Mouse (Mus musculus) forebrain, embryonic 11.5 days (tissue): Measurements from ENCODE around the gene Pla1a. TPM values are rescaled to one million over a fixed set of nuclear protein-coding genes. Genes with fewer than 3 reads are reported as not detected.

Experiments used
- ATAC-seq: fragments of 200-750 bp; cut with Nextera tagmentation; replicated peaks from 2 replicates; pipeline ENCODE4 v1.8.0; 2017; ENCODE audit warnings: moderate TSS enrichment; ENCODE audit not compliant: low FRiP score
- DNase-seq: peaks from one replicate; pipeline ENCODE4 v3.0.0-alpha.2; 2017; ENCODE audit warnings: low spot score
- H3K27ac ChIP-seq: fragments of 300-500 bp; sonication (generic); 2 replicates; pipeline ENCODE4 v1.5.1; 2014; ENCODE audit warnings: low read depth, low read length
- H3K27me3 ChIP-seq: fragments of 300-500 bp; sonication (generic); 2 replicates; pipeline ENCODE4 v1.6.1; 2014; ENCODE audit warnings: mild to moderate bottlenecking, low read length, mixed read lengths; ENCODE audit not compliant: control insufficient read depth, insufficient read depth
- H3K36me3 ChIP-seq: fragments of 300-500 bp; sonication (generic); 2 replicates; pipeline ENCODE4 v1.6.1; 2014; ENCODE audit warnings: mild to moderate bottlenecking, low read length, moderate library complexity, mixed read lengths; ENCODE audit not compliant: control insufficient read depth, insufficient read depth
- H3K4me1 ChIP-seq: fragments of 300-500 bp; sonication (generic); replicated peaks from 2 replicates; pipeline ENCODE4 v1.6.1; 2014; ENCODE audit warnings: low read length, mixed read lengths; ENCODE audit not compliant: control insufficient read depth, insufficient read depth
- H3K4me2 ChIP-seq: fragments of 300-500 bp; sonication (generic); 2 replicates; pipeline ENCODE4 v1.6.1; 2014; ENCODE audit warnings: low read depth, mild to moderate bottlenecking, low read length, moderate library complexity, mixed read lengths; ENCODE audit not compliant: severe bottlenecking
- H3K4me3 ChIP-seq: fragments of 300-500 bp; sonication (generic); 2 replicates; pipeline ENCODE4 v1.5.1; 2014; ENCODE audit warnings: low read depth, low read length
- H3K9ac ChIP-seq: fragments of 300-500 bp; sonication (generic); 2 replicates; pipeline ENCODE4 v1.6.1; 2014; ENCODE audit warnings: low read length
- H3K9me3 ChIP-seq: fragments of 300-500 bp; sonication (generic); 2 replicates; pipeline ENCODE4 v1.6.1; 2016; ENCODE audit warnings: low read length, mixed read lengths; ENCODE audit not compliant: control insufficient read depth
- WGBS: fragments of 180-500 bp; shearing (Covaris S2); extraction: QIAGEN DNeasy Blood & Tissue Kit; methylation state at CpG from one replicate; pipeline ENCODE4 v1.1.7; 2014; 5-methylcytosine and 5-hydroxymethylcytosine counted together
- polyA plus RNA-seq: library from polyadenylated mRNA; unstranded; fragments of >200 nt; fragmentation: Nextera tagmentation; extraction: Ambion mirVana; gene quantifications from 2 replicates; pipeline ENCODE4 v1.2.1, GENCODE M21; 2014

Pla1a gene
- polyA plus RNA-seq, 1 experiment from 2014 or later = 0.15 TPM

DNA sequence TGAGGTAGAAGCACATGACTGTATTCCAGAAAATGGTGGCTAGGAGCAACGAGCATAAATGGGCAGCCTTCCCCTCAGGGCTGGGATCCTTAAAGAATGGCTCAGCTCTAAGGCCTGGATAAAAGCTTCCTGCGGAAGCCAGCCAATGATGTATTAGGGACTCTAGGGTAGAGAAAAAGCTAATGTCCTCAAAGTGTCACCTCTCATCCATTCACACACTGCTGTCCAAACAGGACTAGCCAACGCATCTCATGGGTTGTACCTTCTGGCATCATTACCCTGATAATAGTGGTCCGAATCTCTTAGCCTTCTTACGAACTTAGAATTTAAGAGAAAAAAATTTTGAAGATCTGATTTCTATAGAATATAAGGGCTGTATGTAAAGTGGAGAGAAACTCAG, 30.4 kb upstream of the Pla1a start:
- DNase-seq (no peak), ATAC-seq (no peak)
- H3K4me2 ChIP-seq = no peak overlapping the region
- H3K27ac ChIP-seq = no peak overlapping the region
- H3K9ac ChIP-seq = no peak overlapping the region
- no peaks in the 10 kb centered on the region for H3K27me3 ChIP-seq
- 88% methylated on average over 5 of the region's 5 CpGs for whole genome bisulfite sequencing
- no peaks in the 10 kb centered on the region for H3K4me1 ChIP-seq
- H3K36me3 ChIP-seq = no peaks in the 10 kb centered on the region
- H3K4me3 ChIP-seq = no peak overlapping the region
- H3K9me3 ChIP-seq = no peaks in the 10 kb centered on the region

DNA sequence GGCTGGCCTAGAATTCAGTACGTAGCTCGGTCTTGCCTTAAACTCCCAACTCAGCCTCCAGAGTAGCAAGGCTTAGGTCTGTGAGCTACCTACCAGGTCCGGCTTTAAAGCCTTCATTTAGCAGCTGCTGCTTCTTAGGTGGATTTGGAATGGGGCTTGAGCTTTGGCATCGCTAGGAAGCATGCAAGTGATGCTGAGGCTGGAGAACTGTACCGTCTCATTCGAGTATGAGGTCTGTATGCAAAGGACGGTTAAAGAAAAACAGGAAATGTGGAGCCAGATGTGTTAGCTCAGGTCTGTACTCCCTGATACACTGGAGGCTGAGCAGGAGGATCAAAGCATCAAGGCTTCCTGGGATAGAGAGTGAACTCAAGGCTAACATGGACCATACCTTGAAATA, 29.2 kb upstream of the Pla1a start:
- H3K27ac ChIP-seq = no peak overlapping the region
- H3K4me2 ChIP-seq = no peak overlapping the region
- no peaks in the 10 kb centered on the region for H3K27me3 ChIP-seq
- H3K4me1 ChIP-seq = no peaks in the 10 kb centered on the region
- no peak for DNase-seq
- no peak overlapping the region for H3K9ac ChIP-seq
- no peak for ATAC-seq
- H3K36me3 ChIP-seq = no peaks in the 10 kb centered on the region
- no peak overlapping the region for H3K4me3 ChIP-seq
- no peaks in the 10 kb centered on the region for H3K9me3 ChIP-seq
- 88% methylated on average over 7 of the region's 7 CpGs for WGBS

DNA sequence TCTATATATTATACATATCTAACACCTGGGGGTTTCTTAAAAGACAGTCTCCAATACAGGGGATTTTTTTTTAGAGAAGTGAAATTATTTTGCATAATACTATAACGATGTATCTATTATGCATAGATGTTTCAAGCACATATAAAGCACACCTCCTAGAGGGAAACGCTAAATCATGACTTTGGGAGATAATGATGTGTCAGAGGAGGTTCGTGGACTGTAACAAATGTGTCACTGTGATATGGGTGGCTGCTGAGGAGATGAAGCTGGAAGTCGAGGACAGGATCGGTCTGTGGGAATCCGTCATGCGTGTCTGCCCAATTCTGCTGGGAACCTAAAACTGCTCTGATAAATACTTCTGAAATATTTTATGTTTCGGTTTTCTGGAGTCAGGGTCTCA, 28.8 kb upstream of the Pla1a start:
- H3K4me2 ChIP-seq = no peak overlapping the region
- no peak overlapping the region for H3K27ac ChIP-seq
- DNase-seq (no peak), ATAC-seq (no peak)
- no peaks in the 10 kb centered on the region for H3K9me3 ChIP-seq
- no peaks in the 10 kb centered on the region for H3K27me3 ChIP-seq
- H3K4me3 ChIP-seq = no peak overlapping the region
- H3K9ac ChIP-seq = no peak overlapping the region
- no peaks in the 10 kb centered on the region for H3K4me1 ChIP-seq
- no peaks in the 10 kb centered on the region for H3K36me3 ChIP-seq
- 86% methylated on average over 8 of the region's 8 CpGs for WGBS

DNA sequence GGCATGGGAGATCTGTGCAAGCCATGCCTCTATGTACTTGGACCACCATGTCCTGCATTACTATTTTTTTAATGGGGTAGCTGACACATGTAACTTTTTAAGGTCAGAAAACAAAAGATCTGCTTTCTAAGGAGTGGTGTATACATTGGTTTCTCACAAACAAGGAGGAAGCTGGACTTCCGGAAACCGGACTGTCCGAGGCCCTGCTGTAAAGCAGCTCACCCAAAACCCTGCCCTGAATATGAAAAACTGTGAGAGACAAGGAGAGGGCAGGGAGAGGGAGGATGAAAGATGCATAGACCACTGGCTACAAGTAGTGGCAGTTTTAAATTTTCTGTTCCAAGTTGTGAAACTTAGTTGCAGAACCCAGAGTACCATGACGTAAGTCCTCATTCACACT, 27.0 kb upstream of the Pla1a start:
- no peak overlapping the region for H3K4me3 ChIP-seq
- no peaks in the 10 kb centered on the region for H3K36me3 ChIP-seq
- H3K27ac ChIP-seq = no peak overlapping the region
- H3K9ac ChIP-seq = no peak overlapping the region
- H3K4me1 ChIP-seq = no peaks in the 10 kb centered on the region
- WGBS = 94% methylated on average over 4 of the region's 4 CpGs
- no peak for ATAC-seq
- no peaks in the 10 kb centered on the region for H3K27me3 ChIP-seq
- no peak for DNase-seq
- no peak overlapping the region for H3K4me2 ChIP-seq
- no peaks in the 10 kb centered on the region for H3K9me3 ChIP-seq

DNA sequence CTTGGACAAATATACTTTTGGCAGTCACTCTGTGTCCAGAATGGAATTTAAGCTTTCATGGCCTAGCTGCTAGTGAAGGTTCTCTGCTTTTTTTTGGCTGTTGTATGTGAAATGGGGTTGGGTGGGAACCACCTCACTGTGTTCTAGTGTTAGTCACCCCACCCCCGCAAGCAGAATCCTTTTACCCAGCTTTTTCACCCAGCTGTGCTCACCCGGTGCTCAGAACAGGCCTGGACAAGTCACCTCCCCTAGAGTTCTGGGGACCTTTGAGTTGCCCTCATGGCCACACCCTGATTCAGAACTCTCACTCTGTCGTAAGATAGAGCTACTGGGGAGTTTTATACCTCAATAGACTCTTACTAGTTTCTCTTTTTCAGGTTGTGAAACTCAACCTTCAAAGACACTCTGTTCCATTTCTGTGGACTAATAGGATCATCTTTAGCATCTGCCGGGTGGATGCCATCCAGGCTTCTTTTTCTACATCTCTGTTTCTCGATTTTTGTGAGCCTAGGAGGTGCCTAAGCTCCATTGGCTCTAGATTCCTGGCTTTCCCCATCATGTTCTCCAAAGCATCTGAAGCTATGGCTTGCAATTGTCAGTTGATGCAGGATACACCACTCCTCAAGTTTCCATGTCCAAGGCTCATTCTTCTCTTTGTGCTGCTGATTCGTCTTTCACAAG, 25.8 kb upstream of the Pla1a start:
- Histone ChIP-seq H3K4me3 (no peak overlapping the region), H3K9me3 (no peaks in the 10 kb centered on the region), H3K27ac (no peak overlapping the region), H3K4me1 (no peaks in the 10 kb centered on the region), H3K9ac (no peak overlapping the region), H3K4me2 (no peak overlapping the region), H3K27me3 (no peaks in the 10 kb centered on the region), H3K36me3 (no peaks in the 10 kb centered on the region)
- WGBS = 77% methylated on average over 6 of the region's 6 CpGs
- no peak for DNase-seq
- no peak for ATAC-seq

DNA sequence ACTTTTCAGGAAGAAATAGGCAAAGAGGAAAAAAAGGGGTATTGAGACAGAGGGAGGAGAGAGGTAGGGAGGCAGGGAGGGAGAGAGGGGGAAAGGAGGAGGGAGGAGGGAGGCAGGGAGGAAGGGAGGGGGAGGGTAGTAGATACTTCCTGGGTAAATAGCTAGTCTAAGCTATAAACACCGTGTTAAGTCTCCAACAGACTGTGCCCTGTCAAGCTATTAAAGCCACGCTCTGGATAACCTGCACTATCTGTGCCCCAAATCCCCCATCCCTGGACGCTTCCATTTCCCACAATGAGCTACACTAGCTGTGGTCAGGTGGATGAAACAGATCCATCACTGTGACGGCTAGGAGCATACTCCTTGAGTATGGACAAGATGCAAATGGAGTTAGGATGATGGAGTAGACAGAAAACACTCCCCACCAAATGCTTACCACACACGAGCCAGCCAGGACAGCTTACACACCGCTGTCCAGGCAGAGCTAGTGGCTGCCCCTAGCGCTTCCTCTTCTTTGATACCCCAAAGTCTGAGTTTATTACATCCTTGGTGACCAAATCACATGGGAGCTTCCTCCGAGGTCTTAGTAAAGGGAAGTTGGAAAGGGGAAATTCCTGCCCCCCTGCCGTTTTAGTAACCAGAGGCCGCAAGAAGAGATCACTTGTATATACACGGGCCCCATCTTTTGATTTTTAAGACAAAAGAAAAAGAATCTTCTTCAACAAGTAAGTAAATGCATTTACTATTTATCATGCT, 24.0 kb upstream of the Pla1a start:
- no peak overlapping the region for H3K27ac ChIP-seq
- H3K4me3 ChIP-seq = no peak overlapping the region
- no peak for DNase-seq
- WGBS = 68% methylated on average over 11 of the region's 11 CpGs
- ATAC-seq = no peak
- no peaks in the 10 kb centered on the region for H3K4me1 ChIP-seq
- H3K4me2 ChIP-seq = no peak overlapping the region
- no peaks in the 10 kb centered on the region for H3K9me3 ChIP-seq
- H3K9ac ChIP-seq = no peak overlapping the region
- no peaks in the 10 kb centered on the region for H3K27me3 ChIP-seq
- H3K36me3 ChIP-seq = no peaks in the 10 kb centered on the region

DNA sequence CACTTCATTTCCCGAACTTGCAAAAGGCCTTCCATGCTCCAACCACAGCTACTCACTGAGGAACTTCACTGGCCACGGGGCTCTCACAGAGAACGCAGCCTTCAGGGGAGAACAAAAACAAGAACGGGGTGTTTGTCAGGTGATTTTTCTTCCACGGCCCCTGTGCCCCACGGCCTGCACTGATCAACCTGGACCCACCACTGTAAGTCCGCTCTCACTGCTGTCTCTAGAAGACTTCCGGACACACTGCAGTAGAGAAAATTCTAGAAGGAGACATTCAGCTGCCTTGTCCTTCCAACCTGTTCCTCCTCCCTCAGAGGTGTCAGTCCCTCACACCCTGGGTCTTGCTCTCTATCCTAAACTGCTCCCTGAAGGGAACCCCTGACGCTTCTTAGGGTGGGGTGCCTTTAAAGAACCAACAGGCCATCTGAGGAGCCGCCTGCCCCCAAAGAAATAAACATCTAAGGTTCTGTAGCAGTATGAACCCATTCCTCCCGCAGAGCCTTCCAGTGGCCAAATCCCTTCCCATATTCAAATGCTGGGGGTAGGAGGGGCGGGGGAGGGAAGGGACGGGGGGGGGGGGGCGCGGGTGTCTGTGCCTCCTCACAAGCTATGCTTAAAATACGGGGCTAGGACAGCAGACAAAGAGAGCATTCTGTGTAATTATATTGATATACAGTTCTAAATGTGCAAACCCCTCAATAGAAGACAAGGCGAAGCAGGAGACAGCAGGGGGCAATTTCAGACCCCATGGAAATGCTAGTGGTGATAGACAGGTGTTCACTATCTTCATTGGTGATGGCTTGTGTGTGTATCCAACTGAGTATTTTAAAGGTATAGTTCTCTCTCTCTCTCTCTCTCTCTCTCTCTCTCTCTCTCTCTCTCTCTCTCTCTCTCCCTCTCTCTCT, 22.8 kb upstream of the Pla1a start, which contains the start of gene Cd80:
Gene Cd80, plus strand, starts transcription at position 51 of the 908 bp plus-strand sequence.
- no peaks in the 10 kb centered on the region for H3K27me3 ChIP-seq
- ATAC-seq = no peak
- H3K4me3 ChIP-seq = no peak within 1 kb of the TSS
- H3K4me2 ChIP-seq = no peak within 1 kb of the TSS
- no peaks in the 10 kb centered on the region for H3K9me3 ChIP-seq
- WGBS = 80% methylated on average over 16 of the region's 17 CpGs
- H3K36me3 ChIP-seq = no peaks in the 10 kb centered on the region
- no peak for DNase-seq
- H3K9ac ChIP-seq = no peak within 1 kb of the TSS
- H3K4me1 ChIP-seq = peaks cover 4% of the 10 kb centered on the region; the same call in 1 of the 2 replicates
- no peak within 1 kb of the TSS for H3K27ac ChIP-seq

DNA sequence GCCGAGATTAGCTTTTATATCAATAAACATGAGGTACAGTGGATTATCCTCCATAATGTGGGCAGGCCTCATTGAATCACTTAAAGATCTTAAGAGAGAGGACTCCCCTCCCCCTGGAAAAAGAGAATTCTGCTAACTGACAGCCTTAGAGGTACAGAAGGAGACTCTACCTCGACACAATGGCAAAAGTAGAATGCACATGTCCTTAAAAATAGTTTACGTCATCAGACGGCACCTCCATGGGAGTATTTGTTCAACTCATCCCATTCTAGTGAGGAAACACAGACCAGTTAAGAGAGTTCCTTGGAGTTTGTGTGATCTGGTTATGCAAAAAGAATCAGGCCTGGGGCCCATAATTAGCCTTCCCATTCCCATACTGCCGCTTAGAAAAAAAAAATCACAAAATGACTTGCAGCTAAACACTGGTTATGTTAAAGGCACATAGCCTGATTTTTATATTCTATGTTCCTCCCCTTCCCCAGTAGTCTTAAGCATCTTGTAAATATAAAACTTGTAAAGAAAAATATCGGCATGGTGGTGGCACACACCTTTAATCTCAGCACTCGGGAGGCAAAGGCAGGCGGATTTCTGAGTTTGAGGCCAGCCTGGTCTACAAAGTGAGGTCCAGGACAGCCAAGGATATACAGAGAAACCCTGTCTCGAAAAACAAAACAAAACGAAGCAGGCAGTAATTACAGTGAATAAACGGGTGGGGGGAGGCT, 21.7 kb upstream of the Pla1a start:
- ATAC-seq = no peak
- no peak overlapping the region for H3K9ac ChIP-seq
- peaks cover 4% of the 10 kb centered on the region; the same call in 1 of the 2 replicates for H3K4me1 ChIP-seq
- H3K27ac ChIP-seq = no peak overlapping the region
- H3K27me3 ChIP-seq = no peaks in the 10 kb centered on the region
- no peak overlapping the region for H3K4me2 ChIP-seq
- no peaks in the 10 kb centered on the region; the same call in 1 of the 2 replicates for H3K36me3 ChIP-seq
- DNase-seq = no peak
- no peak overlapping the region for H3K4me3 ChIP-seq
- H3K9me3 ChIP-seq = no peaks in the 10 kb centered on the region
- WGBS = 86% methylated on average over 11 of the region's 11 CpGs
